Mouse (Mus musculus) MEL (cell line): ENCODE measurements around the gene Pla2g1b.

ENCODE experiments used
- CHD2 ChIP-seq: IDR thresholded peaks from 2 replicates; pipeline ENCODE4 v1.6.1; 2011; ENCODE audit warnings: low read length, improper control_type of control experiment
- CTCF ChIP-seq, 3 experiments: IDR thresholded peaks in 2 of 3; conservative IDR thresholded peaks in 1 of 3; 2 replicates each; pipeline ENCODE4 v1.5.1; 2011 to 2012; ENCODE audit warnings: low read length in 3 of 3, low read depth in 2 of 3, mild to moderate bottlenecking in 2 of 3, improper control_type of control experiment in 1 of 3, inconsistent platforms in 1 of 3, mixed read lengths in 1 of 3, moderate library complexity in 1 of 3; ENCODE audit not compliant: control insufficient read depth in 1 of 3, insufficient read depth in 1 of 3, poor library complexity in 1 of 3, severe bottlenecking in 1 of 3
- EP300 ChIP-seq, 2 experiments: IDR thresholded peaks; 2 replicates each; pipeline ENCODE4 v1.6.1; 2011; ENCODE audit warnings: improper control_type of control experiment in 2 of 2, low read length in 2 of 2, low read depth in 1 of 2, mild to moderate bottlenecking in 1 of 2
- GATA1 ChIP-seq: IDR thresholded peaks from 2 replicates; pipeline ENCODE4 v1.6.1; 2011; ENCODE audit warnings: low read depth, low read length, improper control_type of control experiment
- HCFC1 ChIP-seq: IDR thresholded peaks from 2 replicates; pipeline ENCODE4 v1.6.1; 2012; ENCODE audit warnings: low read depth, mild to moderate bottlenecking, inconsistent platforms, low read length, improper control_type of control experiment, moderate library complexity
- JUND ChIP-seq: IDR thresholded peaks from 2 replicates; pipeline ENCODE4 v1.6.1; 2011; ENCODE audit warnings: low read depth, mild to moderate bottlenecking, improper control_type of control experiment, low read length
- MEF2A ChIP-seq: IDR thresholded peaks from 2 replicates; pipeline ENCODE4 v1.6.1; 2014; ENCODE audit warnings: low read depth, mild to moderate bottlenecking, inconsistent platforms, low read length, improper control_type of control experiment; ENCODE audit not compliant: poor library complexity, insufficient replicate concordance, severe bottlenecking; ENCODE audit errors: extremely low read depth
- MYC ChIP-seq: IDR thresholded peaks from 2 replicates; pipeline ENCODE4 v1.6.1; 2011; ENCODE audit warnings: low read depth, mild to moderate bottlenecking, low read length, improper control_type of control experiment, moderate library complexity
- POLR2A ChIP-seq, 2 experiments: IDR thresholded peaks; 2 replicates each; pipeline ENCODE4 v1.6.1; 2011 to 2012; ENCODE audit warnings: low read length in 2 of 2, mild to moderate bottlenecking in 2 of 2, control low read depth in 1 of 2, improper control_type of control experiment in 1 of 2, low read depth in 1 of 2, moderate library complexity in 1 of 2; ENCODE audit not compliant: control insufficient read depth in 1 of 2, insufficient read depth in 1 of 2, poor library complexity in 1 of 2
- POLR2AphosphoS2 ChIP-seq: IDR thresholded peaks from 2 replicates; pipeline ENCODE4 v1.6.1; 2011; ENCODE audit warnings: low read length, improper control_type of control experiment
- RAD21 ChIP-seq: IDR thresholded peaks from 2 replicates; pipeline ENCODE4 v1.6.1; 2011; ENCODE audit warnings: mild to moderate bottlenecking, low read depth, low read length, improper control_type of control experiment
- TCF12 ChIP-seq: IDR thresholded peaks from 2 replicates; pipeline ENCODE4 v1.6.1; 2014; ENCODE audit warnings: low read depth, mild to moderate bottlenecking, inconsistent platforms, low read length, improper control_type of control experiment, moderate library complexity
- USF2 ChIP-seq, 2 experiments: IDR thresholded peaks; 2 replicates each; pipeline ENCODE4 v1.6.1; 2011 to 2012; ENCODE audit warnings: improper control_type of control experiment in 2 of 2, low read length in 2 of 2, borderline replicate concordance in 1 of 2, inconsistent platforms in 1 of 2, low read depth in 1 of 2, mild to moderate bottlenecking in 1 of 2; ENCODE audit not compliant: insufficient read depth in 1 of 2
- ZKSCAN1 ChIP-seq: IDR thresholded peaks from 2 replicates; pipeline ENCODE4 v1.6.1; 2012; ENCODE audit warnings: low read depth, mild to moderate bottlenecking, inconsistent platforms, low read length, improper control_type of control experiment, moderate library complexity

GRCm38 (mm10) chr5:115449247-115449646 lies 16.8 kb upstream of the Pla2g1b start:
- no peak for TF ChIP-seq CTCF (IDR thresholded peaks at IDR 0.05 in 2 of 3, conservative IDR thresholded peaks at IDR 0.05 in 1 of 3; ENCODE audit: control insufficient read depth in 1 of 3, insufficient read depth in 1 of 3, low read depth in 2 of 3, low read length in 3 of 3, poor library complexity in 1 of 3, severe bottlenecking in 1 of 3)
- TF ChIP-seq POLR2A (IDR thresholded peaks at IDR 0.05; ENCODE audit: control insufficient read depth in 1 of 2, insufficient read depth in 1 of 2, low read depth in 1 of 2, low read length in 2 of 2, poor library complexity in 1 of 2): no peak
- TF ChIP-seq ZKSCAN1: no peak
- no peak for TF ChIP-seq MEF2A
- TF ChIP-seq TCF12: no peak
- no peak for TF ChIP-seq GATA1
- no peak for TF ChIP-seq MYC
- TF ChIP-seq POLR2AphosphoS2: no peak
- TF ChIP-seq USF2 (IDR thresholded peaks at IDR 0.05; ENCODE audit: borderline replicate concordance in 1 of 2, insufficient read depth in 1 of 2, low read depth in 1 of 2, low read length in 2 of 2): no peak
- no peak for TF ChIP-seq EP300 (IDR thresholded peaks at IDR 0.05; ENCODE audit: low read depth in 1 of 2, low read length in 2 of 2)
- no peak for TF ChIP-seq HCFC1
- no peak for TF ChIP-seq CHD2
- no peak for TF ChIP-seq RAD21
- no peak for TF ChIP-seq JUND
